Mouse (Mus musculus) stomach, embryonic 14.5 days (tissue): Measurements from ENCODE around the gene Dynlrb1. TPM values are rescaled to one million over a fixed set of nuclear protein-coding genes. Genes with fewer than 3 reads are reported as not detected.

Experiments
- ATAC-seq: fragments of 200-750 bp; cut with Nextera tagmentation; 2 replicates; pipeline ENCODE4 v1.8.0; 2017; ENCODE audit warnings: low read depth, moderate TSS enrichment; ENCODE audit not compliant: insufficient number of reproducible peaks, insufficient read depth, low FRiP score
- H3K27ac ChIP-seq: fragments of 300-500 bp; sonication (generic); 2 replicates; pipeline ENCODE4 v1.5.1; 2014; ENCODE audit warnings: mild to moderate bottlenecking, low read length, moderate library complexity, mixed read lengths
- H3K27me3 ChIP-seq: fragments of 300-500 bp; sonication (generic); 2 replicates; pipeline ENCODE4 v1.6.1; 2014; ENCODE audit warnings: low read length, control low read depth, mixed read lengths; ENCODE audit not compliant: control insufficient read depth, insufficient read depth
- H3K36me3 ChIP-seq: fragments of 300-500 bp; sonication (generic); 2 replicates; pipeline ENCODE4 v1.6.1; 2014; ENCODE audit warnings: mild to moderate bottlenecking, control low read depth, low read length, moderate library complexity, mixed read lengths; ENCODE audit not compliant: control insufficient read depth, insufficient read depth
- H3K4me1 ChIP-seq: fragments of 300-500 bp; sonication (generic); 2 replicates; pipeline ENCODE4 v1.6.1; 2014; ENCODE audit warnings: low read length, control low read depth, mixed read lengths; ENCODE audit not compliant: control insufficient read depth, insufficient read depth
- H3K4me2 ChIP-seq: fragments of 300-500 bp; sonication (generic); replicated peaks from 2 replicates; pipeline ENCODE4 v1.6.1; 2014; ENCODE audit warnings: low read depth, low read length, control low read depth
- H3K4me3 ChIP-seq: fragments of 300-500 bp; sonication (generic); 2 replicates; pipeline ENCODE4 v1.5.1; 2014; ENCODE audit warnings: low read depth, low read length, control low read depth
- H3K9ac ChIP-seq: fragments of 300-500 bp; sonication (generic); replicated peaks from 2 replicates; pipeline ENCODE4 v1.6.1; 2014; ENCODE audit warnings: low read depth, mild to moderate bottlenecking, control low read depth, low read length, moderate library complexity, mixed read lengths
- H3K9me3 ChIP-seq: fragments of 300-500 bp; sonication (generic); 2 replicates; pipeline ENCODE4 v1.6.1; 2016; ENCODE audit warnings: low read depth, low read length, control low read depth; ENCODE audit not compliant: control insufficient read depth
- WGBS: fragments of 180-500 bp; shearing (Covaris S2); extraction: QIAGEN DNeasy Blood & Tissue Kit; methylation state at CpG from one replicate; pipeline ENCODE4 v1.1.7; 2014; 5-methylcytosine and 5-hydroxymethylcytosine counted together
- polyA plus RNA-seq: library from polyadenylated mRNA; unstranded; fragments of >200 nt; fragmentation: Nextera tagmentation; extraction: Ambion mirVana; gene quantifications from 2 replicates; pipeline ENCODE4 v1.2.1, GENCODE M21; 2014

Gene Dynlrb1
- polyA plus RNA-seq, 1 experiment from 2014 or later, result 449 TPM

- WGBS, result 82% methylated on average over 4 of the region's 4 CpGs
Measured at GRCm38 (mm10) chr2:155287456-155288250, 51.3 kb downstream of the Dynlrb1 start.

GRCm38 (mm10) chr2:155290066-155290465, 53.7 kb downstream of the Dynlrb1 start:
- H3K4me1 ChIP-seq, result no peaks in the 10 kb centered on the region
- H3K9ac ChIP-seq, result no peak overlapping the region
- 86% methylated on average over 8 of the region's 8 CpGs for WGBS
- no peaks in the 10 kb centered on the region for H3K9me3 ChIP-seq
- no peaks in the 10 kb centered on the region for H3K27me3 ChIP-seq
- no peak overlapping the region for H3K27ac ChIP-seq
- no peak overlapping the region for H3K4me3 ChIP-seq
- no peak for ATAC-seq
- no peak overlapping the region for H3K4me2 ChIP-seq
- peaks cover 13% of the 10 kb centered on the region for H3K36me3 ChIP-seq

More at GRCm38 (mm10) chr2:155287456-155288250, 51.3 kb downstream of the Dynlrb1 start:
- no peaks in the 10 kb centered on the region for H3K27me3 ChIP-seq
- no peak overlapping the region for H3K4me3 ChIP-seq
- H3K4me2 ChIP-seq, result no peak overlapping the region
- no peak overlapping the region for H3K27ac ChIP-seq
- H3K9ac ChIP-seq, result no peak overlapping the region
- no peaks in the 10 kb centered on the region for H3K9me3 ChIP-seq
- peaks cover 12% of the 10 kb centered on the region for H3K36me3 ChIP-seq
- no peaks in the 10 kb centered on the region for H3K4me1 ChIP-seq
- ATAC-seq, result no peak

GRCm38 (mm10) chr2:155293382-155293781, 57.0 kb downstream of the Dynlrb1 start:
- no peak for ATAC-seq

GRCm38 (mm10) chr2:155293946-155294345, 57.6 kb downstream of the Dynlrb1 start:
- Histone ChIP-seq H3K36me3 (peaks cover 44% of the 10 kb centered on the region), H3K27me3 (no peaks in the 10 kb centered on the region)
- 90% methylated on average over 4 of the region's 4 CpGs for WGBS

More at GRCm38 (mm10) chr2:155293382-155293781, 57.0 kb downstream of the Dynlrb1 start:
- no peak overlapping the region for H3K4me2 ChIP-seq
- no peak overlapping the region for H3K9ac ChIP-seq
- H3K27me3 ChIP-seq, result no peaks in the 10 kb centered on the region
- no peak overlapping the region for H3K27ac ChIP-seq
- no peaks in the 10 kb centered on the region for H3K9me3 ChIP-seq
- 90% methylated on average over 2 of the region's 2 CpGs for WGBS
- no peak overlapping the region for H3K4me3 ChIP-seq
- H3K36me3 ChIP-seq, result peaks cover 38% of the 10 kb centered on the region
- H3K4me1 ChIP-seq, result no peaks in the 10 kb centered on the region

GRCm38 (mm10) chr2:155295453-155295852, 59.1 kb downstream of the Dynlrb1 start:
- ATAC-seq, result no peak
- Histone ChIP-seq H3K9ac (no peak overlapping the region), H3K36me3 (peaks cover 46% of the 10 kb centered on the region), H3K27me3 (no peaks in the 10 kb centered on the region), H3K4me2 (no peak overlapping the region), H3K4me3 (no peak overlapping the region), H3K27ac (no peak overlapping the region), H3K4me1 (no peaks in the 10 kb centered on the region), H3K9me3 (no peaks in the 10 kb centered on the region)
- whole genome bisulfite sequencing, result 73% methylated on average over 6 of the region's 6 CpGs

More at GRCm38 (mm10) chr2:155293946-155294345, 57.6 kb downstream of the Dynlrb1 start:
- Histone ChIP-seq H3K27ac (no peak overlapping the region), H3K4me2 (no peak overlapping the region), H3K4me3 (no peak overlapping the region), H3K9me3 (no peaks in the 10 kb centered on the region), H3K4me1 (no peaks in the 10 kb centered on the region), H3K9ac (no peak overlapping the region)
- ATAC-seq, result no peak

- Histone ChIP-seq H3K4me3 (no peak overlapping the region), H3K9ac (no peak overlapping the region), H3K27ac (peak overlapping the region; percentile 39; the same call in 1 of the 2 replicates), H3K4me2 (no peak overlapping the region), H3K27me3 (no peaks in the 10 kb centered on the region), H3K36me3 (peaks cover 34% of the 10 kb centered on the region), H3K9me3 (no peaks in the 10 kb centered on the region), H3K4me1 (no peaks in the 10 kb centered on the region)
- WGBS, result 63% methylated on average over 4 of the region's 4 CpGs
- ATAC-seq, result no peak
Measured at GRCm38 (mm10) chr2:155299563-155299962, 63.2 kb downstream of the Dynlrb1 start.

Other genes with a start within 250 kb of the Dynlrb1 start
- gene Gm14226, start 218.3 kb upstream of the Dynlrb1 start, polyA plus RNA-seq, result 1.1 and 3.2 TPM in 2 replicates
- gene Ahcy, start 162.0 kb upstream of the Dynlrb1 start, polyA plus RNA-seq, result 71.9 and 78.9 TPM in 2 replicates
- gene Itch, start 103.0 kb upstream of the Dynlrb1 start, polyA plus RNA-seq, result 58.4 and 62.2 TPM in 2 replicates
- 211 and 225 TPM in 2 replicates for gene Map1lc3a, start 39.8 kb downstream of the Dynlrb1 start, polyA plus RNA-seq
- 61.6 and 62.5 TPM in 2 replicates for gene Pigu, start 120.9 kb downstream of the Dynlrb1 start, polyA plus RNA-seq
- 19.7 and 19.9 TPM in 2 replicates for gene Trp53inp2, start 144.5 kb downstream of the Dynlrb1 start, polyA plus RNA-seq
- 33.4 and 35.6 TPM in 2 replicates for gene Ncoa6, start 237.4 kb downstream of the Dynlrb1 start, polyA plus RNA-seq